Mouse (Mus musculus) liver, embryonic 16.5 days (tissue): ENCODE measurements around the gene Syngap1. TPM values are rescaled to one million over a fixed set of nuclear protein-coding genes. Genes with fewer than 3 reads are reported as not detected.

Source experiments
- ATAC-seq: fragments of 200-750 bp; cut with Nextera tagmentation; 2 replicates; pipeline ENCODE4 v1.8.0; 2017; ENCODE audit warnings: low read depth, mild to moderate bottlenecking, moderate number of reproducible peaks, moderate library complexity
- H3K27ac ChIP-seq: fragments of 300-500 bp; sonication (generic); 2 replicates; pipeline ENCODE4 v1.5.1; 2014; ENCODE audit warnings: mild to moderate bottlenecking, low read length
- H3K27me3 ChIP-seq: fragments of 300-500 bp; sonication (generic); 2 replicates; pipeline ENCODE4 v1.6.1; 2014; ENCODE audit warnings: low read depth, low read length, mixed read lengths; ENCODE audit not compliant: control insufficient read depth, insufficient read depth
- H3K36me3 ChIP-seq: fragments of 300-500 bp; sonication (generic); 2 replicates; pipeline ENCODE4 v1.6.1; 2014; ENCODE audit warnings: mild to moderate bottlenecking; ENCODE audit not compliant: control insufficient read depth, insufficient read depth
- H3K4me1 ChIP-seq: fragments of 300-500 bp; sonication (generic); 2 replicates; pipeline ENCODE4 v1.6.1; 2014; ENCODE audit warnings: low read depth, low read length, mixed read lengths; ENCODE audit not compliant: control insufficient read depth
- H3K4me2 ChIP-seq: fragments of 300-500 bp; sonication (generic); 2 replicates; pipeline ENCODE4 v1.6.1; 2014; ENCODE audit warnings: low read depth, low read length, mixed read lengths
- H3K4me3 ChIP-seq: fragments of 300-500 bp; sonication (generic); 2 replicates; pipeline ENCODE4 v1.5.1; 2014; ENCODE audit warnings: low read depth, mild to moderate bottlenecking, low read length
- H3K9ac ChIP-seq: fragments of 300-500 bp; sonication (generic); 2 replicates; pipeline ENCODE4 v1.6.1; 2014; ENCODE audit warnings: low read depth, low read length
- H3K9me3 ChIP-seq: fragments of 300-500 bp; sonication (generic); replicated peaks from 2 replicates; pipeline ENCODE4 v1.6.1; 2016; ENCODE audit warnings: low read length; ENCODE audit not compliant: control insufficient read depth
- WGBS: fragments of 180-500 bp; shearing (Covaris S2); extraction: QIAGEN DNeasy Blood & Tissue Kit; methylation state at CpG from one replicate; pipeline ENCODE4 v1.1.7; 2014; ENCODE audit not compliant: insufficient replicate concordance; 5-methylcytosine and 5-hydroxymethylcytosine counted together
- microRNA-seq: library from miRNA; unstranded; fragments of <30 nt; microRNA quantifications from one replicate; pipeline ENCODE4, GENCODE M21; 2016
- polyA plus RNA-seq: library from polyadenylated mRNA; unstranded; fragments of >200 nt; fragmentation: Nextera tagmentation; extraction: Ambion mirVana; gene quantifications from 2 replicates; pipeline ENCODE4 v1.2.1, GENCODE M21; 2015

Syngap1 gene
- polyA plus RNA-seq, 1 experiment from 2014 or later: 0.21 TPM

DNA sequence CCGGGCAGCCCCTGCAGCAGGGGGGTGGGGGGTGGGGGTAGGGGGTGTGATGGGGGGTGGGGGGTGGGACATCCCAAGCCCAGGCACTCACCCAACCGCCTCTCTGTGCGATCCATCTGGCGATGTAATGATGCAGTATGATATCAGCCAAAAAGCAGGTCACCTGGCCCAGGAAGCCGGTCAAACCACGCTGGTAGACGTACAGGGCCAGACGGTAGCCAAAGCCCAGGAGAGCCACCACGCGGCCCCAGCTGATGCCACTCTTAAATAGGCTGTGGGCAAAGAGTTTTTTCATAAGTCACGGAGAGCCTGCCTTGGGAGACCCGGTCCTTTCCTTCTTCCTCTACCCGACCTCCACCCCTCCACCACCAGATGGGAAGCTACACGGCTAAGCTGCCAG lies 80.0 kb downstream of the Syngap1 start:
- Histone ChIP-seq H3K4me2 (no peak overlapping the region), H3K9me3 (no peaks in the 10 kb centered on the region), H3K27ac (no peak overlapping the region), H3K27me3 (no peaks in the 10 kb centered on the region), H3K9ac (no peak overlapping the region), H3K4me1 (peaks cover 13% of the 10 kb centered on the region), H3K4me3 (no peak overlapping the region), H3K36me3 (peaks cover 10% of the 10 kb centered on the region)
- whole genome bisulfite sequencing: 85% methylated on average over 14 of the region's 14 CpGs
- ATAC-seq: no peak

- WGBS: 85% methylated on average over 9 of the region's 9 CpGs
- peaks cover 17% of the 10 kb centered on the region for H3K4me1 ChIP-seq
- H3K27ac ChIP-seq: no peak overlapping the region
- no peak overlapping the region for H3K4me3 ChIP-seq
- no peaks in the 10 kb centered on the region for H3K27me3 ChIP-seq
- no peak overlapping the region for H3K4me2 ChIP-seq
- H3K36me3 ChIP-seq: peaks cover 10% of the 10 kb centered on the region
- H3K9ac ChIP-seq: no peak overlapping the region
- H3K9me3 ChIP-seq: no peaks in the 10 kb centered on the region
- ATAC-seq: no peak
Observed at GRCm38 (mm10) chr17:27021736-27022135, 80.7 kb downstream of the Syngap1 start.

Small RNA genes lying within 50 kb of the gene (microRNA-seq; reads per million reads assigned to microRNA genes)
- gene Gm27775 (not detected), gene Mir3083 (not detected), gene Mir6968 (not detected)

Other genes starting within 250 kb of the Syngap1 start
- 4.0 and 5.9 TPM in 2 replicates for gene Crebrf, start 225.6 kb upstream of the Syngap1 start, polyA plus RNA-seq
- 20.1 and 21.4 TPM in 2 replicates for gene Bnip1, start 160.2 kb upstream of the Syngap1 start, polyA plus RNA-seq
- not detected in 2 replicates for gene Nkx2-5, start 96.2 kb upstream of the Syngap1 start, polyA plus RNA-seq
- 4.6 and 5.3 TPM in 2 replicates for gene Kifc5b, start 24.2 kb upstream of the Syngap1 start, polyA plus RNA-seq
- 2.1 and 2.6 TPM in 2 replicates for gene Phf1, start 8.2 kb upstream of the Syngap1 start, polyA plus RNA-seq
- gene Cuta, start 1.7 kb upstream of the Syngap1 start, polyA plus RNA-seq: 73.9 and 80.2 TPM in 2 replicates
- gene Zbtb9, start 31.9 kb downstream of the Syngap1 start, polyA plus RNA-seq: 5.0 and 5.5 TPM in 2 replicates
- gene Bak1, start 87.8 kb downstream of the Syngap1 start, polyA plus RNA-seq: 2.3 and 2.6 TPM in 2 replicates
- gene Itpr3, start 116.1 kb downstream of the Syngap1 start, polyA plus RNA-seq: 0.90 and 1.1 TPM in 2 replicates
- 130 and 141 TPM in 2 replicates for gene Uqcc2, start 192.7 kb downstream of the Syngap1 start, polyA plus RNA-seq
- gene Ip6k3, start 226.5 kb downstream of the Syngap1 start, polyA plus RNA-seq: 0.28 TPM in 1 of 2 replicates, not detected in the other